Mouse (Mus musculus): Measurements from ENCODE around the gene Pcdh19. TPM values are rescaled to one million over a fixed set of nuclear protein-coding genes. Genes with fewer than 3 reads are reported as not detected.

The Pcdh19 gene
- polyA plus RNA-seq, 1 experiment from 2014 or later: 2.1 TPM

GRCm38 (mm10) chrX:133675121-133675520 is 13.7 kb downstream of the Pcdh19 start:
- Histone ChIP-seq H3K4me1 (replicated peaks; ENCODE audit: control insufficient read depth, insufficient read depth, low read length) (no peaks in the 10 kb centered on the region), H3K9me3 (ENCODE audit: control insufficient read depth, low read length) (no peaks in the 10 kb centered on the region), H3K27me3 (ENCODE audit: control insufficient read depth, insufficient read depth, low read depth, low read length) (no peaks in the 10 kb centered on the region), H3K36me3 (ENCODE audit: control insufficient read depth, insufficient read depth, low read length) (no peaks in the 10 kb centered on the region), H3K27ac (ENCODE audit: low read length) (no peak overlapping the region), H3K4me3 (ENCODE audit: low read length) (no peak overlapping the region), H3K4me2 (ENCODE audit: low read depth, low read length) (no peak overlapping the region), H3K9ac (ENCODE audit: low read length) (no peak overlapping the region)
- WGBS: 15% methylated on average over 2 of the region's 2 CpGs
- ATAC-seq (ENCODE audit: low read depth): no peak

DNA sequence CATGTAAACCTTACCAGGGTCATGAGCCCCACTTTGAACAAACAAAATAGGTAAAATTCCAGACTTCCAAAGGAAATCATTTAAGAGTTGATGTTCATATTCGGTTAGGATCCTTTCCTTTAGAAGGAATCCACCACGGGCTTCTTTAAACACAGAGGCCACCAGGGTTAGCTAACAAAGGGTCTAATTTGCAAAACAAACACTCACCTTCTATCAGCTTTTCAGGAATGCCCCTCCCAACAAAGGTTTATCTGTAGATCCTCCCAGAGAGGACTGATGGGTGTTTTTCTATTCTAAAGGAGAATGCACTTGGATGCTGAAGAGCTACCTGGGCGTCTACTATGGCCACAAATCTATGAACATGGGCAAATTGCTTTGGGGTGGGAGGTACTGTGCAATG is 15.0 kb downstream of the Pcdh19 start:
- no peaks in the 10 kb centered on the region for H3K9me3 ChIP-seq (ENCODE audit: control insufficient read depth, low read length)
- ATAC-seq (ENCODE audit: low read depth): no peak
- 34% methylated on average over 3 of the region's 3 CpGs for WGBS
- H3K9ac ChIP-seq (ENCODE audit: low read length): no peak overlapping the region
- no peaks in the 10 kb centered on the region for H3K4me1 ChIP-seq (replicated peaks; ENCODE audit: control insufficient read depth, insufficient read depth, low read length)
- no peak overlapping the region for H3K4me2 ChIP-seq (ENCODE audit: low read depth, low read length)
- H3K4me3 ChIP-seq (ENCODE audit: low read length): no peak overlapping the region
- H3K36me3 ChIP-seq (ENCODE audit: control insufficient read depth, insufficient read depth, low read length): no peaks in the 10 kb centered on the region
- no peak overlapping the region for H3K27ac ChIP-seq (ENCODE audit: low read length)
- no peaks in the 10 kb centered on the region for H3K27me3 ChIP-seq (ENCODE audit: control insufficient read depth, insufficient read depth, low read depth, low read length)

DNA sequence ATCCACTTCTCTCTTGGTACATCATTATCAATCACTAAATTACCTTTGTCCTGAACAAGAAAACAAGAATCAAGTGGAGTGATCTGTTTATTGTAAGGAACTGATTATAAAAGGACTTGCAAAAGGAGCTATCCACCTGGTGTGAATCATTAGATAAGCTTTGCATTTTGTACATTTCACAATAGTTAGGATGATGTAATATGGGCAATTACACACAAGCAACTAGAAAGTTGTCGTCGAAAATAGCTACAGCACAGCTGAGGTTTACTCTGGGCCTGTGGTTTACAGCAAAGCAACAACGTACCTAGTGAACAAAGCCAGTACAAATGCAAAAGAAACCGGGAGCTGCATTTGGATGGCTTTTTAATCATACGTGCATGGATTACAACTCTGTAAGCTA is 28.7 kb downstream of the Pcdh19 start:
- 66% methylated on average over 5 of the region's 5 CpGs for WGBS
- Histone ChIP-seq H3K4me3 (ENCODE audit: low read length) (no peak overlapping the region), H3K27ac (ENCODE audit: low read length) (no peak overlapping the region), H3K9me3 (ENCODE audit: control insufficient read depth, low read length) (no peaks in the 10 kb centered on the region), H3K9ac (ENCODE audit: low read length) (no peak overlapping the region), H3K36me3 (ENCODE audit: control insufficient read depth, insufficient read depth, low read length) (no peaks in the 10 kb centered on the region), H3K4me1 (replicated peaks; ENCODE audit: control insufficient read depth, insufficient read depth, low read length) (0 out of 2 replicates have a peak, but pooled peaks cover 2% of the 10 kb centered on the region), H3K4me2 (ENCODE audit: low read depth, low read length) (no peak overlapping the region), H3K27me3 (ENCODE audit: control insufficient read depth, insufficient read depth, low read depth, low read length) (no peaks in the 10 kb centered on the region)
- ATAC-seq (ENCODE audit: low read depth): no peak

DNA sequence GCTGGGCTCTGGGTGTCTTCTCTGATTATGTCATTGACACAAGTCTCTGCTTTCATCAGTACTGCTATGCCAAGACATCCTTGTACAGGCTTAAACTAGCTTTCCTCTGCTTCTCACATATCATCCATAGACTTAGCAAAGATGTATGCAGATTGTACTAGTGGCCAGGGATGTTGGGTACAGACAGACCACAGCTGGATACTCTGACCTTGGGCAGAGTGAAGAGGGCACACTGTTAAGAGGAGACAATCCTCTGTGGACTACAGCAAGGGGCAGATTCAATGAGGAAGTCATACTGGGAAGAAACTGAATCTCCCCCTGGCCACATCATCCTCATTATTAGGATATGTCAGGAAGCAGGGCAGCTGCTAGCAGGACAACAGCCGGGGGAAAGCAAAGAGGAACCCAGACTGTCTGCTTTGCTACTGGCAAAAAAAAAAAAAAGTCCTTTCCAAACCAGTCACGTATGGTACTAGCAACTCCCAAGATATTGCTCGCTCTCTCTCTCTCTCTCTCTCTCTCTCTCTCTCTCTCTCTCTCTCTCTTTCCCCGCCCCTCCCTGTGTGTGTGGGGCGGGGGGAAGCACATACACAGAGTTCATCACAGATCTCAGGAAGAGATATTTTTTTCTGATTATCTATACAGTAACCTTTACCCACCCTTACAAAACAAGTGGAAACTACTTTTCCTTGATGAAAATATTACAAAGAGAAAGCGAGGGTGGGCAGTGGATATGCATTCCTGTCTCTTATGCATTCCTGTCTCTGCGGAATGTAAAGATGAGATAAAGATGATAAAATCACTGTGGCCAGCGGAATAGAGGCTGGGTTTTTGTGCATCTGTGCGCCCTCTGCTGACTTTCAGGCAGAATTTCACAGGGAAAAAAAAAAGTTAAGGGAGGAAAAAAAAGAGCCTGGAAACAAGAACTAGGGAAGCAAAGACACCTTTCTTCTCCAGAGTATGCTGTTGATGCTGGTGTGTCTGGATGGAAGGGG is 31.2 kb downstream of the Pcdh19 start:
- no peaks in the 10 kb centered on the region for H3K9me3 ChIP-seq (ENCODE audit: control insufficient read depth, low read length)
- no peak overlapping the region for H3K27ac ChIP-seq (ENCODE audit: low read length)
- 14% methylated on average over 8 of the region's 9 CpGs for WGBS
- H3K27me3 ChIP-seq (ENCODE audit: control insufficient read depth, insufficient read depth, low read depth, low read length): no peaks in the 10 kb centered on the region
- H3K4me3 ChIP-seq (ENCODE audit: low read length): peak overlapping the region; percentile 11; the same call in 1 of the 2 replicates
- H3K9ac ChIP-seq (ENCODE audit: low read length): no peak overlapping the region
- H3K4me2 ChIP-seq (ENCODE audit: low read depth, low read length): peak overlapping the region; percentile 39
- no peaks in the 10 kb centered on the region for H3K36me3 ChIP-seq (ENCODE audit: control insufficient read depth, insufficient read depth, low read length)
- 0 out of 2 replicates have a peak, but pooled peaks have one; percentile 45 for ATAC-seq (ENCODE audit: low read depth)
- 0 out of 2 replicates have a peak, but pooled peaks cover 2% of the 10 kb centered on the region for H3K4me1 ChIP-seq (replicated peaks; ENCODE audit: control insufficient read depth, insufficient read depth, low read length)

- peak; percentile 38; the same call in 1 of the 2 replicates for ATAC-seq (ENCODE audit: low read depth)
- no peak overlapping the region for H3K4me2 ChIP-seq (ENCODE audit: low read depth, low read length)
- 0 out of 2 replicates have a peak, but pooled peaks cover 2% of the 10 kb centered on the region for H3K4me1 ChIP-seq (replicated peaks; ENCODE audit: control insufficient read depth, insufficient read depth, low read length)
- H3K9me3 ChIP-seq (ENCODE audit: control insufficient read depth, low read length): no peaks in the 10 kb centered on the region
- H3K27ac ChIP-seq (ENCODE audit: low read length): no peak overlapping the region
- 48% methylated on average over 11 of the region's 11 CpGs for WGBS
- H3K36me3 ChIP-seq (ENCODE audit: control insufficient read depth, insufficient read depth, low read length): no peaks in the 10 kb centered on the region
- H3K9ac ChIP-seq (ENCODE audit: low read length): no peak overlapping the region
- H3K27me3 ChIP-seq (ENCODE audit: control insufficient read depth, insufficient read depth, low read depth, low read length): no peaks in the 10 kb centered on the region
- no peak overlapping the region for H3K4me3 ChIP-seq (ENCODE audit: low read length)
Observed at GRCm38 (mm10) chrX:133655876-133656538, 32.8 kb downstream of the Pcdh19 start.

- H3K4me3 ChIP-seq (ENCODE audit: low read length): no peak overlapping the region
- no peak for ATAC-seq (ENCODE audit: low read depth)
- WGBS: 47% methylated on average over 4 of the region's 4 CpGs
Observed at GRCm38 (mm10) chrX:133655196-133655595, 33.6 kb downstream of the Pcdh19 start.

GRCm38 (mm10) chrX:133653071-133653470 is 35.7 kb downstream of the Pcdh19 start:
- H3K9me3 ChIP-seq (ENCODE audit: control insufficient read depth, low read length): no peaks in the 10 kb centered on the region
- no peak overlapping the region for H3K27ac ChIP-seq (ENCODE audit: low read length)
- no peaks in the 10 kb centered on the region for H3K27me3 ChIP-seq (ENCODE audit: control insufficient read depth, insufficient read depth, low read depth, low read length)
- H3K4me2 ChIP-seq (ENCODE audit: low read depth, low read length): no peak overlapping the region
- no peak overlapping the region for H3K9ac ChIP-seq (ENCODE audit: low read length)
- no peak for ATAC-seq (ENCODE audit: low read depth)
- no peaks in the 10 kb centered on the region for H3K36me3 ChIP-seq (ENCODE audit: control insufficient read depth, insufficient read depth, low read length)
- 84% methylated on average over 3 of the region's 3 CpGs for WGBS
- H3K4me3 ChIP-seq (ENCODE audit: low read length): no peak overlapping the region
- 0 out of 2 replicates have a peak, but pooled peaks cover 2% of the 10 kb centered on the region for H3K4me1 ChIP-seq (replicated peaks; ENCODE audit: control insufficient read depth, insufficient read depth, low read length)

More at GRCm38 (mm10) chrX:133655196-133655595, 33.6 kb downstream of the Pcdh19 start:
- no peaks in the 10 kb centered on the region for H3K36me3 ChIP-seq (ENCODE audit: control insufficient read depth, insufficient read depth, low read length)
- H3K4me1 ChIP-seq (replicated peaks; ENCODE audit: control insufficient read depth, insufficient read depth, low read length): 0 out of 2 replicates have a peak, but pooled peaks cover 2% of the 10 kb centered on the region
- no peaks in the 10 kb centered on the region for H3K27me3 ChIP-seq (ENCODE audit: control insufficient read depth, insufficient read depth, low read depth, low read length)
- no peaks in the 10 kb centered on the region for H3K9me3 ChIP-seq (ENCODE audit: control insufficient read depth, low read length)
- H3K27ac ChIP-seq (ENCODE audit: low read length): no peak overlapping the region
- no peak overlapping the region for H3K4me2 ChIP-seq (ENCODE audit: low read depth, low read length)
- no peak overlapping the region for H3K9ac ChIP-seq (ENCODE audit: low read length)

- no peaks in the 10 kb centered on the region for H3K36me3 ChIP-seq (ENCODE audit: control insufficient read depth, insufficient read depth, low read length)
- no peak overlapping the region for H3K4me3 ChIP-seq (ENCODE audit: low read length)
- no peaks in the 10 kb centered on the region for H3K9me3 ChIP-seq (ENCODE audit: control insufficient read depth, low read length)
- H3K4me2 ChIP-seq (ENCODE audit: low read depth, low read length): no peak overlapping the region
- 73% methylated on average over 3 of the region's 3 CpGs for WGBS
- H3K4me1 ChIP-seq (replicated peaks; ENCODE audit: control insufficient read depth, insufficient read depth, low read length): no peaks in the 10 kb centered on the region
- no peak overlapping the region for H3K9ac ChIP-seq (ENCODE audit: low read length)
- no peak for ATAC-seq (ENCODE audit: low read depth)
- H3K27ac ChIP-seq (ENCODE audit: low read length): no peak overlapping the region
- no peaks in the 10 kb centered on the region for H3K27me3 ChIP-seq (ENCODE audit: control insufficient read depth, insufficient read depth, low read depth, low read length)
Observed at GRCm38 (mm10) chrX:133650379-133650778, 38.4 kb downstream of the Pcdh19 start.

DNA sequence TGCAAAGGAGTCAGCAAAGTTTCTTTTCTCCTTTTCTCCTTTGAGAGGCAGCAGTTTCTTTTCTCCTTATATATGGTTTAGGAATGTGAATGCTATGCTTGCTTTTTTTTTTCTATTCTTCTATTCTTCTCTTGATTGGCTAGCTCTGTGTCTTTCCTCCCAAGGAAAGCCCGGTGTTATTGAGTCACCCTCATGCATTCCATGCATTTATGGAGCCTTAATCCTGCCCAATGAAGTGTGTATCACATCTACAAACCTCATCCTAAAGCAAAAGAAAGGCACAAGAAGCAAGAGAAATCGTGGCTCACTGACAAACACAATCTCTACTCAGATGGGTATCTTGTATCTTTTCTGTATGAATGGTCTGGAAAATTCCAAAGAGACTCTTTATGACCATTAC is 41.0 kb downstream of the Pcdh19 start:
- H3K36me3 ChIP-seq (ENCODE audit: control insufficient read depth, insufficient read depth, low read length): no peaks in the 10 kb centered on the region
- no peak overlapping the region for H3K4me3 ChIP-seq (ENCODE audit: low read length)
- WGBS: 50% methylated on average over 2 of the region's 2 CpGs
- ATAC-seq (ENCODE audit: low read depth): no peak
- H3K9me3 ChIP-seq (ENCODE audit: control insufficient read depth, low read length): no peaks in the 10 kb centered on the region
- H3K27me3 ChIP-seq (ENCODE audit: control insufficient read depth, insufficient read depth, low read depth, low read length): no peaks in the 10 kb centered on the region
- no peak overlapping the region for H3K27ac ChIP-seq (ENCODE audit: low read length)
- H3K4me2 ChIP-seq (ENCODE audit: low read depth, low read length): no peak overlapping the region
- no peaks in the 10 kb centered on the region for H3K4me1 ChIP-seq (replicated peaks; ENCODE audit: control insufficient read depth, insufficient read depth, low read length)
- no peak overlapping the region for H3K9ac ChIP-seq (ENCODE audit: low read length)

All from lung, embryonic 16.5 days (tissue).